ENCODE assay signal across 20 mouse cellular contexts in the genomic region with DNA sequence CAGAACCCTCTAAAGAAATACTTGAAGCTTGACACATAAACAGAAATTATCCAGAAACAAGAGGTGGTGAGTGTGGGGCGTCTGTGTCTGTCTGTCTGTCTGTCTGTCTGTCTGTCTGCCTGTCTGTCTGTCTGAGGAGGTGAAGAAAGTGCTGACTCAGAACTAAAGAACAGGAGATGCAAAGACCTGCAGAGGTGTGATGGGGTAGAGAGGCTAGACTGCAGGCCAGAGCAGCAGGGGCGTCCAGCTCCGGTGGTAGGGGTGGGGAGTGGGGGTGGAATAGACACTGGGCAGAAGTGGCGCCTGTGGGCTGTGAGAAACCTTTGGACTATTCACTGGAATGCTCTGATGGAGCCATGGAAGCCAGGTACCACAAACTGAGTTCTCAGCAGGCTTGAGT. TPM values are rescaled to one million over a fixed set of nuclear protein-coding genes. Genes with fewer than 3 reads are reported as not detected.
"Had no signal": no experiment of that assay in that cellular context is flagged by ENCODE, and none has a peak within 500 bp of the region (broad histone marks: within the 10 kb centered on the region; RNA-seq: fewer than 3 reads in every experiment).

No protein-coding gene starts in this region.

- H3K27me3 ChIP-seq: lung, embryonic 15.5 days; midbrain, embryonic 15.5 days; stomach, embryonic 15.5 days had no signal

- H3K4me3 ChIP-seq: lung, embryonic 15.5 days; megakaryocyte, embryonic 14.5 days; midbrain, embryonic 13.5 days; midbrain, embryonic 15.5 days; neural tube, embryonic 12.5 days; stomach, embryonic 15.5 days had no signal

- H3K36me3 ChIP-seq: lung, embryonic 15.5 days; midbrain, embryonic 13.5 days; midbrain, embryonic 15.5 days; neural tube, embryonic 12.5 days; stomach, embryonic 15.5 days had no signal

- H3K27ac ChIP-seq: lung, embryonic 15.5 days; macrophage; midbrain, embryonic 13.5 days; midbrain, embryonic 15.5 days; neural tube, embryonic 12.5 days; stomach, embryonic 15.5 days; stomach, postnatal 0 days had no signal

- H3K9me3 ChIP-seq: lung, embryonic 15.5 days; midbrain, embryonic 13.5 days; midbrain, embryonic 15.5 days; neural tube, embryonic 12.5 days; stomach, embryonic 15.5 days had no signal

- DNase-seq: lung, adult 18-20 months; lung, postnatal 14 days; lung, postnatal 36 days; right cerebral cortex, postnatal 14 days; thymus, adult 2 months; thymus, postnatal 25 days; thymus, postnatal 4 days had no signal

- H3K9ac ChIP-seq: lung, embryonic 15.5 days; midbrain, embryonic 13.5 days; midbrain, embryonic 15.5 days; neural tube, embryonic 12.5 days; stomach, embryonic 15.5 days had no signal

- H3K4me1 ChIP-seq: lung, embryonic 15.5 days; megakaryocyte, embryonic 14.5 days; midbrain, embryonic 13.5 days; midbrain, embryonic 15.5 days; neural tube, embryonic 12.5 days; stomach, embryonic 15.5 days had no signal

RNA-seq across cellular contexts. Expression of gene 4932438H23Rik, which starts 21.1 kb away (rescaled TPM):
- total RNA-seq: megakaryocyte progenitor cell, adult 5-6 weeks; monocyte, adult 5-6 weeks had no signal
- polyA plus RNA-seq: liver, embryonic 16.5 days; midbrain, embryonic 11.5 days; spleen, adult 2 months had no signal
